Mouse (Mus musculus): Measurements from ENCODE around the gene Aif1.

GRCm38 (mm10) chr17:35146139-35146538 is 29.7 kb downstream of the Aif1 start:
- TF ChIP-seq MAFK (IDR thresholded peaks at IDR 0.05; ENCODE audit: insufficient replicate concordance, low read length) (no peak), POLR2A (IDR thresholded peaks at IDR 0.05; ENCODE audit: low read depth, low read length) (no peak), CTCF (conservative IDR thresholded peaks at IDR 0.05 in 1 of 2, IDR thresholded peaks at IDR 0.05 in 1 of 2; ENCODE audit: low read depth in 2 of 2, low read length in 2 of 2) (no peak), EP300 (IDR thresholded peaks at IDR 0.05; ENCODE audit: low read length) (no peak), ZNF384 (IDR thresholded peaks at IDR 0.05; ENCODE audit: low read depth, low read length) (no peak), CHD2 (IDR thresholded peaks at IDR 0.05; ENCODE audit: low read length) (no peak; the same call in 1 of the 2 replicates), E2F4 (IDR thresholded peaks at IDR 0.05; ENCODE audit: insufficient replicate concordance, low read depth, low read length) (no peak)

All from CH12.LX (cell line).